Mouse (Mus musculus): Measurements from ENCODE around the gene Ndst4. TPM values are rescaled to one million over a fixed set of nuclear protein-coding genes. Genes with fewer than 3 reads are reported as not detected.

Gene Ndst4
- total RNA-seq, 2 experiments from 2014 or later = 9.1 to 10.3 TPM

GRCm38 (mm10) chr3:125687601-125688000 is 283.7 kb downstream of the Ndst4 start:
- no peak for DNase-seq (ENCODE audit: extremely low spot score in 1 of 2, low spot score in 2 of 2)
- intact Hi-C loops (cut with DNase I) = no loop called here

- DNase-seq (ENCODE audit: extremely low spot score in 1 of 2, low spot score in 2 of 2) = no peak
- intact Hi-C loops (cut with DNase I) = no loop called here
These were observed 287.1 kb downstream of the Ndst4 start for GRCm38 (mm10) chr3:125690948-125691347.

GRCm38 (mm10) chr3:125722953-125723352 is 319.1 kb downstream of the Ndst4 start:
- intact Hi-C loops (cut with DNase I) = no loop called here
- DNase-seq (ENCODE audit: extremely low spot score in 1 of 2, low spot score in 2 of 2) = no peak

GRCm38 (mm10) chr3:125734945-125735344 is 331.1 kb downstream of the Ndst4 start:
- intact Hi-C loops (cut with DNase I) = no loop called here
- no peak for DNase-seq (ENCODE audit: extremely low spot score in 1 of 2, low spot score in 2 of 2)

GRCm38 (mm10) chr3:125744468-125745141 is 340.7 kb downstream of the Ndst4 start:
- no peak for DNase-seq (ENCODE audit: extremely low spot score in 1 of 2, low spot score in 2 of 2)
- intact Hi-C loops (cut with DNase I) = no loop called here

- no peak for DNase-seq (ENCODE audit: extremely low spot score in 1 of 2, low spot score in 2 of 2)
- intact Hi-C loops (cut with DNase I) = no loop called here
These were observed 341.2 kb downstream of the Ndst4 start for GRCm38 (mm10) chr3:125745142-125745496.

- DNase-seq (ENCODE audit: extremely low spot score in 1 of 2, low spot score in 2 of 2) = no peak
- intact Hi-C loops (cut with DNase I) = no loop called here
These were observed 342.5 kb downstream of the Ndst4 start for GRCm38 (mm10) chr3:125746367-125746766.

GRCm38 (mm10) chr3:125756911-125757310 is 353.0 kb downstream of the Ndst4 start:
- intact Hi-C loops (cut with DNase I) = no loop called here

GRCm38 (mm10) chr3:125760711-125761110 is 356.8 kb downstream of the Ndst4 start:
- no peak for DNase-seq (ENCODE audit: extremely low spot score in 1 of 2, low spot score in 2 of 2)
- intact Hi-C loops (cut with DNase I) = no loop called here

More at GRCm38 (mm10) chr3:125756911-125757310, 353.0 kb downstream of the Ndst4 start:
- DNase-seq (ENCODE audit: extremely low spot score in 1 of 2, low spot score in 2 of 2) = no peak
